Mouse (Mus musculus) embryonic fibroblast, embryonic 13.5 days (primary cell): Measurements from ENCODE around the gene Dohh.

Experiments used
- CTCF ChIP-seq: IDR thresholded peaks from 2 replicates; pipeline ENCODE4 v1.5.1; 2011; ENCODE audit warnings: mild to moderate bottlenecking, control low read depth, low read length, moderate library complexity, borderline replicate concordance; ENCODE audit not compliant: insufficient read depth
- POLR2A ChIP-seq: IDR thresholded peaks from 2 replicates; pipeline ENCODE4 v1.6.1; 2011; ENCODE audit warnings: low read depth, mild to moderate bottlenecking, control low read depth, low read length, moderate library complexity

DNA sequence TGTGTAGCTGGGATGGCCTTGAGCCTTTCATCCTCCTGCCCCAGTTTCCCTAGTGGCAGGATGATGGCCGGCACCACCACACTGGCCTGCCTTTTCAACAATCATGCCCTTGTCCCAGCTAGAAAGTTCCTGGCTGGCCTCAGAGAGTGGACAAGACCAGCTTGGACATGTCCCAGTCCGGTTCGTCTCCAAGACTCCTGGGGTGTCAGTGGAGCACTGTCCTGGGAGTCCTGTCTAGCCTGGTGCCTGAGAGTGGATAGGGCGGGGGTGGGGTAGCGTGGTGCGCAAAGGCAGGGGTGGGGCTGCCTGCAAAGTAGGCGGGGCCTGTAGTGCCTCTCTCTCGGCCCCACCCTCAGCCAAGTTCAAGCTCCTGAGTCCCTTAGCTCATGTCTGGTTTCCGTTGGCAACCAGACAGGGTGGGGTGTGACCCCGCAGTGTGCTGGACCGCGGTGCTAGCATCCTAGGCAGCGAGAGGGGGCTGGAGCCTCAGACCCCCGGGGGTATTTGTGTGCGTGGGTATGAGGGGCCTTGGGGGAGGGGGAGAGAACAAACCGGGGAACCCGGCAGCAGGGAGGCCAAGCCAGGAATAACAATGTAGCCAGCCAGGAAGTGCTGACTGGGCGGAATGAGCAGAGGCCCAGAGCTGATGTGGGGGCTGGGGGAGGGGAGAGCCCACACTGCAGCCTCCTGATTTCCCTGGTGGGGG is 17.4 kb downstream of the Dohh start:
- TF ChIP-seq CTCF, result no peak
- TF ChIP-seq POLR2A, result peak; percentile 56
